8 mouse cellular contexts compared by ENCODE assay signal in genomic region chr17:79020208-79020983, GRCm38 (mm10). TPM values are rescaled to one million over a fixed set of nuclear protein-coding genes. Genes with fewer than 3 reads are reported as not detected.
DNase-seq lines count a peak whose midpoint lies in the region; ATAC-seq lines count a peak whose summit lies in the region.

Gene Prkd3 (minus strand): TSS chr17:79020816.

- no peaks in the 10 kb centered on the region for H3K9me3 ChIP-seq in embryonic facial prominence, embryonic 15.5 days (replicated peaks)
- no peaks in the 10 kb centered on the region for H3K9me3 ChIP-seq in heart, embryonic 10.5 days
- H3K9me3 ChIP-seq in limb, embryonic 15.5 days: no peaks in the 10 kb centered on the region
- no peaks in the 10 kb centered on the region for H3K9me3 ChIP-seq in midbrain, embryonic 15.5 days

- under 1% methylated on average over 76 of the region's 113 CpGs for WGBS in embryonic facial prominence, embryonic 15.5 days
- WGBS in heart, embryonic 10.5 days: 2% methylated on average over 103 of the region's 113 CpGs
- under 1% methylated on average over 86 of the region's 113 CpGs for WGBS in limb, embryonic 15.5 days
- under 1% methylated on average over 54 of the region's 113 CpGs for WGBS in midbrain, embryonic 15.5 days

- peak; percentile 38 for DNase-seq in layer of hippocampus, adult 11-12 months (ENCODE audit: low spot score)
- DNase-seq in layer of hippocampus, adult 9-10 months (ENCODE audit: low spot score): no peak
- DNase-seq in heart, embryonic 10.5 days (ENCODE audit: low spot score): peak; percentile 90
- peak; percentile 61 for DNase-seq in kidney, adult 9 months
- DNase-seq in spleen, postnatal 14 days (ENCODE audit: low spot score in 2 of 2): peak; percentile 25 to 48

- ATAC-seq in embryonic facial prominence, embryonic 15.5 days (ENCODE audit: insufficient number of reproducible peaks, low FRiP score, low TSS enrichment, low read depth): peak; percentile 94
- ATAC-seq in limb, embryonic 15.5 days (ENCODE audit: insufficient number of reproducible peaks, low FRiP score, low TSS enrichment, low read depth): peak; percentile 89
- peak; percentile 93 for ATAC-seq in midbrain, embryonic 15.5 days (replicated peaks)

- H3K4me2 ChIP-seq in embryonic facial prominence, embryonic 15.5 days (replicated peaks): peak within 1 kb of the TSS; percentile 84
- H3K4me2 ChIP-seq in limb, embryonic 15.5 days: peak within 1 kb of the TSS; percentile 79
- H3K4me2 ChIP-seq in midbrain, embryonic 15.5 days: peak within 1 kb of the TSS; percentile 86

- H3K9ac ChIP-seq in embryonic facial prominence, embryonic 15.5 days: peak within 1 kb of the TSS; percentile 57
- peak within 1 kb of the TSS; percentile 79 for H3K9ac ChIP-seq in limb, embryonic 15.5 days
- H3K9ac ChIP-seq in midbrain, embryonic 15.5 days: peak within 1 kb of the TSS; percentile 63

- peaks cover 19% of the 10 kb centered on the region for H3K4me1 ChIP-seq in embryonic facial prominence, embryonic 15.5 days
- peaks cover 35% of the 10 kb centered on the region for H3K4me1 ChIP-seq in heart, embryonic 10.5 days
- H3K4me1 ChIP-seq in limb, embryonic 15.5 days: peaks cover 12% of the 10 kb centered on the region; the same call in 1 of the 2 replicates
- H3K4me1 ChIP-seq in midbrain, embryonic 15.5 days: peaks cover 20% of the 10 kb centered on the region

- peak within 1 kb of the TSS; percentile 91 for H3K27ac ChIP-seq in embryonic facial prominence, embryonic 15.5 days (replicated peaks)
- peak within 1 kb of the TSS; percentile 97 for H3K27ac ChIP-seq in heart, embryonic 10.5 days
- peak within 1 kb of the TSS; percentile 93 for H3K27ac ChIP-seq in limb, embryonic 15.5 days
- peak within 1 kb of the TSS; percentile 69 for H3K27ac ChIP-seq in midbrain, embryonic 15.5 days

- H3K4me3 ChIP-seq in embryonic facial prominence, embryonic 15.5 days (replicated peaks): peak within 1 kb of the TSS; percentile 78
- H3K4me3 ChIP-seq in heart, embryonic 10.5 days: peak within 1 kb of the TSS; percentile 94
- peak within 1 kb of the TSS; percentile 85 for H3K4me3 ChIP-seq in limb, embryonic 15.5 days
- peak within 1 kb of the TSS; percentile 80 for H3K4me3 ChIP-seq in midbrain, embryonic 15.5 days

- H3K27me3 ChIP-seq in embryonic facial prominence, embryonic 15.5 days: no peaks in the 10 kb centered on the region; the same call in 1 of the 2 replicates
- no peaks in the 10 kb centered on the region for H3K27me3 ChIP-seq in heart, embryonic 10.5 days (ENCODE audit: insufficient read depth, poor library complexity, severe bottlenecking)
- H3K27me3 ChIP-seq in limb, embryonic 15.5 days: no peaks in the 10 kb centered on the region
- H3K27me3 ChIP-seq in midbrain, embryonic 15.5 days (replicated peaks): 0 out of 2 replicates have a peak, but pooled peaks cover 10% of the 10 kb centered on the region

- no peaks in the 10 kb centered on the region for H3K36me3 ChIP-seq in embryonic facial prominence, embryonic 15.5 days
- no peaks in the 10 kb centered on the region for H3K36me3 ChIP-seq in heart, embryonic 10.5 days
- H3K36me3 ChIP-seq in limb, embryonic 15.5 days: no peaks in the 10 kb centered on the region
- no peaks in the 10 kb centered on the region for H3K36me3 ChIP-seq in midbrain, embryonic 15.5 days (replicated peaks)

RNA-seq across cellular contexts. Expression of gene Prkd3, which starts in this region (rescaled TPM):
- polyA plus RNA-seq in embryonic facial prominence, embryonic 15.5 days (2015; fragmentation: Nextera tagmentation; extraction: Ambion mirVana): 34.4 and 36.0 TPM in 2 replicates
- 32.3 and 32.8 TPM in 2 replicates for polyA plus RNA-seq in heart, embryonic 10.5 days (2016; fragmentation: Nextera tagmentation; extraction: Ambion mirVana)
- 33.4 and 35.9 TPM in 2 replicates for polyA plus RNA-seq in limb, embryonic 15.5 days (2015; fragmentation: Nextera tagmentation; extraction: Ambion mirVana)
- polyA plus RNA-seq in midbrain, embryonic 15.5 days (2015; fragmentation: Nextera tagmentation; extraction: Ambion mirVana): 11.2 and 11.8 TPM in 2 replicates
